Mouse (Mus musculus): ENCODE data around the gene Rcan2. TPM values are rescaled to one million over a fixed set of nuclear protein-coding genes. Genes with fewer than 3 reads are reported as not detected.

The Rcan2 gene
- polyA plus RNA-seq, 1 experiment from 2014 or later, result 26.6 TPM

GRCm38 (mm10) chr17:44029616-44030015 lies 228.5 kb downstream of the Rcan2 start:
- Histone ChIP-seq H3K4me3 (replicated peaks) (no peak overlapping the region), H3K36me3 (replicated peaks) (no peaks in the 10 kb centered on the region), H3K27ac (no peak overlapping the region), H3K9ac (no peak overlapping the region), H3K9me3 (no peaks in the 10 kb centered on the region), H3K4me2 (no peak overlapping the region), H3K4me1 (peaks cover 24% of the 10 kb centered on the region), H3K27me3 (no peaks in the 10 kb centered on the region)
- ATAC-seq (ENCODE audit: low FRiP score), result no peak
- 82% methylated on average over 5 of the region's 5 CpGs for WGBS

- H3K4me2 ChIP-seq, result no peak overlapping the region
- 0 out of 2 replicates have a peak overlapping the region, but pooled peaks have one; percentile 36 for H3K27ac ChIP-seq
- H3K9me3 ChIP-seq, result no peaks in the 10 kb centered on the region
- WGBS, result 25% methylated on average over 3 of the region's 3 CpGs
- no peak for ATAC-seq (ENCODE audit: low FRiP score)
- H3K9ac ChIP-seq, result no peak overlapping the region
- no peaks in the 10 kb centered on the region for H3K36me3 ChIP-seq (replicated peaks)
- H3K4me3 ChIP-seq (replicated peaks), result no peak overlapping the region
- H3K27me3 ChIP-seq, result no peaks in the 10 kb centered on the region
- H3K4me1 ChIP-seq, result peaks cover 19% of the 10 kb centered on the region
Observed at GRCm38 (mm10) chr17:44030776-44031587, 229.8 kb downstream of the Rcan2 start.

GRCm38 (mm10) chr17:44035005-44035404 lies 233.9 kb downstream of the Rcan2 start:
- H3K4me2 ChIP-seq, result no peak overlapping the region
- no peak for ATAC-seq (ENCODE audit: low FRiP score)
- no peak overlapping the region for H3K4me3 ChIP-seq (replicated peaks)
- WGBS, result 94% methylated on average over 1 of the region's 1 CpGs
- H3K27ac ChIP-seq, result no peak overlapping the region
- no peaks in the 10 kb centered on the region for H3K9me3 ChIP-seq
- H3K36me3 ChIP-seq (replicated peaks), result no peaks in the 10 kb centered on the region
- H3K27me3 ChIP-seq, result no peaks in the 10 kb centered on the region
- peaks cover 11% of the 10 kb centered on the region; the same call in 1 of the 2 replicates for H3K4me1 ChIP-seq
- no peak overlapping the region for H3K9ac ChIP-seq

- 67% methylated on average over 9 of the region's 9 CpGs for WGBS
- Histone ChIP-seq H3K4me2 (no peak overlapping the region), H3K27me3 (no peaks in the 10 kb centered on the region), H3K4me3 (replicated peaks) (no peak overlapping the region), H3K36me3 (replicated peaks) (no peaks in the 10 kb centered on the region), H3K9me3 (no peaks in the 10 kb centered on the region), H3K9ac (no peak overlapping the region), H3K27ac (no peak overlapping the region), H3K4me1 (no peaks in the 10 kb centered on the region)
- peak; percentile 20; the same call in 1 of the 2 replicates for ATAC-seq (ENCODE audit: low FRiP score)
Observed at GRCm38 (mm10) chr17:44038656-44039055, 237.5 kb downstream of the Rcan2 start.

GRCm38 (mm10) chr17:44040449-44040848 lies 239.3 kb downstream of the Rcan2 start:
- Histone ChIP-seq H3K27ac (no peak overlapping the region), H3K4me3 (replicated peaks) (no peak overlapping the region), H3K36me3 (replicated peaks) (no peaks in the 10 kb centered on the region), H3K9ac (no peak overlapping the region), H3K9me3 (no peaks in the 10 kb centered on the region), H3K4me2 (no peak overlapping the region), H3K27me3 (no peaks in the 10 kb centered on the region), H3K4me1 (no peaks in the 10 kb centered on the region)
- no peak for ATAC-seq (ENCODE audit: low FRiP score)
- WGBS, result 92% methylated on average over 2 of the region's 2 CpGs

- Histone ChIP-seq H3K36me3 (replicated peaks) (no peaks in the 10 kb centered on the region), H3K27me3 (no peaks in the 10 kb centered on the region), H3K4me2 (no peak overlapping the region), H3K27ac (no peak overlapping the region), H3K9ac (no peak overlapping the region), H3K4me1 (no peaks in the 10 kb centered on the region), H3K4me3 (replicated peaks) (no peak overlapping the region), H3K9me3 (no peaks in the 10 kb centered on the region)
- WGBS, result 77% methylated on average over 2 of the region's 2 CpGs
- no peak for ATAC-seq (ENCODE audit: low FRiP score)
Observed at GRCm38 (mm10) chr17:44042301-44042700, 241.2 kb downstream of the Rcan2 start.

GRCm38 (mm10) chr17:44042861-44043260 lies 241.7 kb downstream of the Rcan2 start:
- ATAC-seq (ENCODE audit: low FRiP score), result no peak
- no peaks in the 10 kb centered on the region for H3K27me3 ChIP-seq
- H3K36me3 ChIP-seq (replicated peaks), result no peaks in the 10 kb centered on the region

GRCm38 (mm10) chr17:44053427-44053826 lies 252.3 kb downstream of the Rcan2 start:
- H3K9me3 ChIP-seq, result no peaks in the 10 kb centered on the region
- no peak overlapping the region for H3K4me2 ChIP-seq
- no peaks in the 10 kb centered on the region for H3K27me3 ChIP-seq
- no peak overlapping the region for H3K4me3 ChIP-seq (replicated peaks)
- no peaks in the 10 kb centered on the region for H3K36me3 ChIP-seq (replicated peaks)
- ATAC-seq (ENCODE audit: low FRiP score), result no peak
- H3K4me1 ChIP-seq, result no peaks in the 10 kb centered on the region
- 81% methylated on average over 4 of the region's 4 CpGs for WGBS
- H3K9ac ChIP-seq, result no peak overlapping the region
- H3K27ac ChIP-seq, result no peak overlapping the region

More at GRCm38 (mm10) chr17:44042861-44043260, 241.7 kb downstream of the Rcan2 start:
- 91% methylated on average over 8 of the region's 8 CpGs for WGBS
- H3K4me3 ChIP-seq (replicated peaks), result no peak overlapping the region
- no peak overlapping the region for H3K27ac ChIP-seq
- H3K9me3 ChIP-seq, result no peaks in the 10 kb centered on the region
- no peak overlapping the region for H3K9ac ChIP-seq
- H3K4me1 ChIP-seq, result no peaks in the 10 kb centered on the region
- no peak overlapping the region for H3K4me2 ChIP-seq

GRCm38 (mm10) chr17:44057123-44057522 lies 256.0 kb downstream of the Rcan2 start:
- no peak overlapping the region for H3K27ac ChIP-seq
- ATAC-seq (ENCODE audit: low FRiP score), result no peak
- no peak overlapping the region for H3K4me2 ChIP-seq

GRCm38 (mm10) chr17:44058145-44058544 lies 257.0 kb downstream of the Rcan2 start:
- no peak for ATAC-seq (ENCODE audit: low FRiP score)
- Histone ChIP-seq H3K9ac (no peak overlapping the region), H3K4me1 (no peaks in the 10 kb centered on the region), H3K9me3 (no peaks in the 10 kb centered on the region), H3K27me3 (no peaks in the 10 kb centered on the region), H3K4me3 (replicated peaks) (no peak overlapping the region), H3K4me2 (no peak overlapping the region), H3K36me3 (replicated peaks) (no peaks in the 10 kb centered on the region), H3K27ac (no peak overlapping the region)

More at GRCm38 (mm10) chr17:44057123-44057522, 256.0 kb downstream of the Rcan2 start:
- Histone ChIP-seq H3K9me3 (no peaks in the 10 kb centered on the region), H3K9ac (no peak overlapping the region), H3K36me3 (replicated peaks) (no peaks in the 10 kb centered on the region), H3K27me3 (no peaks in the 10 kb centered on the region), H3K4me3 (replicated peaks) (no peak overlapping the region), H3K4me1 (no peaks in the 10 kb centered on the region)
- 84% methylated on average over 1 of the region's 1 CpGs for WGBS

GRCm38 (mm10) chr17:44060781-44061180 lies 259.6 kb downstream of the Rcan2 start:
- no peak overlapping the region for H3K9ac ChIP-seq
- H3K4me2 ChIP-seq, result no peak overlapping the region
- no peak overlapping the region for H3K4me3 ChIP-seq (replicated peaks)
- no peaks in the 10 kb centered on the region for H3K9me3 ChIP-seq
- H3K27me3 ChIP-seq, result no peaks in the 10 kb centered on the region
- H3K4me1 ChIP-seq, result no peaks in the 10 kb centered on the region
- no peak for ATAC-seq (ENCODE audit: low FRiP score)
- no peak overlapping the region for H3K27ac ChIP-seq
- WGBS, result 94% methylated on average over 1 of the region's 1 CpGs
- no peaks in the 10 kb centered on the region for H3K36me3 ChIP-seq (replicated peaks)

- H3K9me3 ChIP-seq, result no peaks in the 10 kb centered on the region
- H3K36me3 ChIP-seq (replicated peaks), result no peaks in the 10 kb centered on the region
- H3K27me3 ChIP-seq, result no peaks in the 10 kb centered on the region
- H3K4me3 ChIP-seq (replicated peaks), result no peak overlapping the region
- no peak overlapping the region for H3K9ac ChIP-seq
- no peak overlapping the region for H3K4me2 ChIP-seq
- no peak overlapping the region for H3K27ac ChIP-seq
- H3K4me1 ChIP-seq, result no peaks in the 10 kb centered on the region
- WGBS, result 81% methylated on average over 5 of the region's 5 CpGs
- ATAC-seq (ENCODE audit: low FRiP score), result no peak
Observed at GRCm38 (mm10) chr17:44061289-44061890, 260.2 kb downstream of the Rcan2 start.

- H3K27me3 ChIP-seq, result no peaks in the 10 kb centered on the region
- no peaks in the 10 kb centered on the region for H3K36me3 ChIP-seq (replicated peaks)
- H3K4me1 ChIP-seq, result no peaks in the 10 kb centered on the region
- no peak for ATAC-seq (ENCODE audit: low FRiP score)
- no peak overlapping the region for H3K9ac ChIP-seq
- 75% methylated on average over 6 of the region's 6 CpGs for WGBS
- H3K9me3 ChIP-seq, result no peaks in the 10 kb centered on the region
- H3K27ac ChIP-seq, result no peak overlapping the region
- H3K4me2 ChIP-seq, result no peak overlapping the region
- H3K4me3 ChIP-seq (replicated peaks), result no peak overlapping the region
Observed at GRCm38 (mm10) chr17:44068876-44069275, 267.7 kb downstream of the Rcan2 start.

Measured in forebrain, embryonic 12.5 days (tissue).